Mouse (Mus musculus) Patski (cell line): ENCODE data around the gene Snap25. TPM values are rescaled to one million over a fixed set of nuclear protein-coding genes. Genes with fewer than 3 reads are reported as not detected.

Experiments used
- ATAC-seq: fragments of 100-300 bp; one replicate; pipeline ENCODE4 v1.8.0; 2021
- CTCF ChIA-PET: fragments of 350-600 bp; sonication (Branson Sonifier 250); formaldehyde crosslinking; loops from one replicate; lab custom pipeline; 2022; ENCODE audit warnings: inconsistent platforms; lab: Charles Lee
- POLR2A ChIA-PET: fragments of 350-600 bp; sonication (Branson Sonifier 250); formaldehyde crosslinking; loops from one replicate; lab custom pipeline; 2022; ENCODE audit warnings: antibody characterized with exemption, inconsistent platforms; lab: Charles Lee
- DNase-seq: peaks from one replicate; pipeline ENCODE4 v3.0.0-alpha.2; 2011; ENCODE audit warnings: low read depth, low spot score
- H3K27me3 ChIP-seq: fragments of 371-371 bp; one replicate; pipeline ENCODE4 v1.5.1; 2021
- CTCF ChIP-seq: fragments of 100-300 bp; IDR thresholded peaks from one replicate; pipeline ENCODE4 v1.5.1; 2021
- in situ Hi-C: fragments of 300-500 bp; cut with MboI; formaldehyde crosslinking; loops from 3 replicates; pipeline ENCODE4 v1.11.1; 2018; ENCODE audit warnings: low pct_unique_long_range_greater_than_20kb, mixed read lengths
- polyA plus RNA-seq: library from polyadenylated mRNA; unstranded; gene quantifications from one replicate; pipeline ENCODE4 v1.2.3, GENCODE M21; 2021

Gene Snap25
- polyA plus RNA-seq = not detected

DNA sequence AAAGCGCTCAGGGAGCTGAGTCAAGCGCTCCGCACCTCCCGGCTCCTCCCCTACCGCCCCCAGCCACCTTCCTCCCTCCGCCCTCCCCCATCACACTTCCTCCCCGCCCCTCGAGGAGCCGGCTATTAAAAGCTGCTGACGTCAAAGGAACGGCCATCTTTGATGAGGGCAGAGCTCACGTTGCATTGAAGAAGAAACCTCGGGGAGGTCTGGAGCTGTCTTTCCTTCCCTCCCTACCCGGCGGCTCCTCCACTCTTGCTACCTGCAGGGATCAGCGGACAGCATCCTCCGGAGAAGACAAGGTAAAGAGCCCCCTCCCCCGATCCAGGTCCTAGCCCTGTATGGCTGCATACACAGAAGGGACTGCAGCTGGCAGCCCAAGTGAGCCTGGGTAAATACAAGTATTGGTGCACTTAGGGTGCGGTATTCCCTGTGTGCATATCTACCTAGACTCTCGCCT, at the start of gene Snap25:
Snap25 (plus strand) TSS at position 155 of the 460 bp plus-strand sequence.
- no peak for DNase-seq
- CTCF ChIA-PET = no interaction called here
- POLR2A ChIA-PET = no interaction called here
- TF ChIP-seq CTCF = no peak
- in situ Hi-C loops = no loop called here
- ATAC-seq = no peak
- peaks cover 10% of the 10 kb centered on the region for H3K27me3 ChIP-seq

DNA sequence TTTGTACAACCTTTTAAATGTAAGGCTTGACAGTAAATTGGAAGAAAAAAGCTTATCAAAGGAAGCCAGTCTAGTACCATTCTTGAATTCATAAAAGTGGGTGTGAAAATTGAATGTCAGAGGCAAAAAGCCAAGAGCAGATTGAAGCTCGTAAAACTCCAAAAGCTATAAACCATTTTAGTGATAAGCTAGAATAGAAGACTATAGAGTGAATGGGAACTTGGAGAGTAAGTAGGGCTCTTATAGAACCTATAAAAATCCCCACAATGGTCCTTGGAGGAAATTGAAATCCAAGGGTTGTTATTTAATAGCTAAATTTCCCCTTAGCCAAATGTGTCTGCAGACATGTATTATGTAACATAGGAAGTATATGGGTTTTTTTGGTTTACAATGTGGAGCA, 46.3 kb upstream of the Snap25 start:
- DNase-seq (no peak), ATAC-seq (no peak)
- peaks cover 3% of the 10 kb centered on the region for H3K27me3 ChIP-seq
- TF ChIP-seq CTCF = no peak
- in situ Hi-C loops = no loop called here
- ChIA-PET POLR2A (no interaction called here), CTCF (no interaction called here)

DNA sequence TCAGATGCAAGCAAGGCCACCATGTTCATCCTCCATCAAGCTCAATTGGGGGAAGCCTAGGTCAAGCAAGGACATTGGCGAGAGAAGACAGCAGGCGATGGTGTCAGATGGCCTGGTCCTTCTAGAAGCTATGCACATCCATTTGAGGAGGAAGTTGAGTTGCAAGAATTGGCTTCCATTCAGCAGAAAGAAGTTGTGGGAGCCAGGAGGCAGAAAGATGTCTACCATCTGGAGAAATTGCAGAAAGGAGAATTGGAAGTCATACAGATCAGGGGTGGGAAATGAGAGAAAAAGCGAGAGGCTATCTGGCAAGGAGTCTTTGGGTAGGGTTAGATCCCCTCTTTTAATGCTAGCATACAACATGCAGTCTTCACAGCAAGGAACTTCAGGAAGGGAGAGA, 44.1 kb upstream of the Snap25 start:
- in situ Hi-C loops = no loop called here
- H3K27me3 ChIP-seq = peaks cover 5% of the 10 kb centered on the region
- TF ChIP-seq CTCF = no peak
- POLR2A ChIA-PET = no interaction called here
- no peak for DNase-seq
- ATAC-seq = no peak
- CTCF ChIA-PET = no interaction called here

DNA sequence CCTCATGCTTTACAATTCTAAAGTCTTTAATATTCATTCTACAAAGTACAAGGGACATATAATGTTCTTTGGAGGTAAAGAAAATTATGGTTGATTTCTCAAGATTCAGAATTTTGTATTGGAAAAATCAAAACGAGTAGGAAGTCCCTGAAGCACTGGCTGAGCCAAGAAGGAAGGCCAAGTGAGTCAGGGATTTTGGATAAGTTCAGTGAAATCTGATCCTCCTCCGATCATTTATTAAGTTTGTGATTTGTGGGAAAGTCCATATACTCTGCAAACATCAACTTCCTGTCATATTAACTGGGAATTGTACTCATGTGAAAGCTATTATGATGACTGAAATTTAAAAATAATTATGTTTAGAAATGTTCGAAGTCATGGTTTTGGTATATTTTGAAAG, 43.6 kb upstream of the Snap25 start:
- peaks cover 9% of the 10 kb centered on the region for H3K27me3 ChIP-seq
- in situ Hi-C loops = no loop called here
- TF ChIP-seq CTCF = no peak
- DNase-seq (no peak), ATAC-seq (no peak)
- CTCF ChIA-PET = no interaction called here
- POLR2A ChIA-PET = no interaction called here

DNA sequence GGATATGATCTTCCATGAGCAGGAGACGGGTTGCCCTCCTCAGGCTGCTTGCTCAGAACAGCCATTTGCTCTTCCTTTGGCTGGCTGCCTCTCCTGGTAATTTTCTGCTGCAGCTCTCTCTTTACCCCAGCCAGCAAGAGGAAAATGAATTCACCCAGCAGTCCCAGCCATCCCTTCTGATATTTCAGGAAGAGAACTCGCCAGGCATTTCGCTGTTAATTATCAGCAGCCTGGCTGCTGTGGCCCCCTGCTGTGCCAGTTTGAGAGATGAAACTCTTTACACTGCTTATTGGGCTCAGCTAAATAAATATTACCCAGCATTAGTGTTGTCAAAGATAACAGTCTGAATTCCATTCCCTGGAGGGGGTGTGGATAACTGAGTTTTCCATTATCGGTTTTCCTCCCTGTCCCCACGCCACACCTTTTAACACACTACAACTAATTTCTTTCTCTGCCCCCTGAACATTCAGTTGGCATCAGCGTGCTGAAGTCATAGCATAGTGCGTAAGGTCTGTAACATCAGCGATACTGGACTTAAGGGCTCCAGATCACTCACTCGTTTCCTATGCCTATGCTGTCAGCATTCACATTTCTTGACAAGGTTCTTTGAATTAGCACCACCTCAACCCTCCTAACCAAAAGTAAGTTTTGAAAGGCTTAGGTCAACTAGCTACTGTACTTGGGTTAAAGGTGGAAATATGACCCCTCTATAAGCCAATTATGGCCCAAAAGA, 42.5 kb upstream of the Snap25 start:
- DNase-seq (no peak), ATAC-seq (no peak)
- ChIA-PET POLR2A (no interaction called here), CTCF (no interaction called here)
- no peak for TF ChIP-seq CTCF
- in situ Hi-C loops = no loop called here
- peaks cover 14% of the 10 kb centered on the region for H3K27me3 ChIP-seq

DNA sequence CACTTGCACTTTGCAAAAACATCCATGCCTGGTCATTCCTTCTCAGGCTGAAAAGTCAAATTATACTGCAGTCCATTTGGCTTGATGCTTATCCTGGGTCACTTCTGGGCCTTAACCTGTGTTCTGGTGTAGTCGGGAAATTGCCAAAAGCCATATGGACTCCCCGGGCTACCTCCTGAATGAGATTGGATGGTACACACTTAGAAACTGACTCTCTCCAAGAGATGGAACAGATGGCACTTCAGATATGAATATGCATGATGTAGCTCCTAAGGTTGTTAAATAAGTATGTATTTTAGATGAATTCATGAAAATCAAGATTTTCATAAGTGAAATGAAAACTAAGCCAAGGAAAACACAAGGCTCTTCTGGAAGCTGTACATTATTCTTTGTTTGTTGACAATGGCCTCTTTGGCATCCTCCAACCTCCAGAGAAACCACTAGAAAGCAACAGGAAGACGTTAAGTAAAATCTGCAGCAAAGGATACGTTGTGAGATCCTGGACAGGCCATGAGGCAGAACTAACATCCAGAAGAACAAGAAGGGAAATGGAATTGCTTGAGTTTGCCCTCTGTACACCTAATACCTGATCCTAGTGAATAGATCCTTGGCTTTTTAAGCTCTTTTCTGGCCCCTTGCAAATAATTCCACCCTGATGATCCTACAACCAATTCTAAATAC, 39.0 kb upstream of the Snap25 start:
- ATAC-seq (no peak), DNase-seq (no peak)
- ChIA-PET CTCF (no interaction called here), POLR2A (interaction anchor here (0.7 kb wide), 1 partner anchor 16 kb away, joined by 3 read pairs; no protein-coding TSS in a partner anchor)
- TF ChIP-seq CTCF = no peak
- H3K27me3 ChIP-seq = peaks cover 22% of the 10 kb centered on the region
- in situ Hi-C loops = no loop called here

DNA sequence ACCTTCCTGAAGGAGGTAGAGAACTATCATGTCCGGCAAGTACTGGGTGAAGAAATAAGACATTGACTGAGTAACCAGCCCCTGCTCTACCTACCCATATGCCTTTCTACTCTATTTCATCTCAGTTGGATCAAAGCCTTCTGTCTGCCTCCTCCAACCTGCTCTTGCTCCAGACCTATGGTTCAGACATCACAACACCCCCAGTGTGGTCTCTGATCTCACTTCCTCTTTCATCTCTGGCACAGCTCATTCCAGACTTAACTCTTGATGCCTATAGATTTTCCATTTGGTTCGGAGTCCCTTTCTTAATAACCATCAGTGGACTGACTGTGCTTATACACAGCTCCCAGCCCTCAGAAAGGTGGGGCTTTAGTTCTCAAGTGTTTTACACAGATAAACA, 37.1 kb upstream of the Snap25 start:
- TF ChIP-seq CTCF = no peak
- POLR2A ChIA-PET = no interaction called here

DNA sequence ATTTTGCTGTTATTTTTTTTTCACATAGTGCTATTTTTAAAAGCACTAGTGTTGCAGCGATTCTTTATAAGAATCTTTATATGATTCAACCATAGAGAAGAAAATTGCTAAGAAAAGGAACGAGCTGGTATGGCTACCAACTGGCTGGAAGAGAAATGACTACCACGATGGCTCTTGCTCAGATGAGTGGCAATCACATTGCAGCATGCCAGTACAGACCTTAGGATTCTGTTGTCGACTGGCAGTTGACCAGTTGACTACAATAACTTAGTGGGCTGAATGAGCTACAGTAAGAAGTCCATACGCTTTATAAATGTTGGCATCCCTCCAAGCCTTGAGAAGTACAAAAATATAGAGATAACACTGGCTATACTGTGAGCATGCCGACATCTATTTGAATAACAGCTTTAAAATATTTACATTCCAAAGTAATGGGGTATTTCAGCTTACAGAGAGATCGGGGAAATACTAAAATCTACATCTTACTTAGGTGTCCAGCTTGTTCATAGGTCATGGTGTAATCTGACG, 36.3 kb upstream of the Snap25 start:
- ATAC-seq (no peak), DNase-seq (no peak)
- no peak for TF ChIP-seq CTCF
- in situ Hi-C loops = no loop called here
- ChIA-PET POLR2A (no interaction called here), CTCF (interaction anchor here (1.3 kb wide), 1 partner anchor 15 kb away, joined by 3 read pairs; no protein-coding TSS in a partner anchor)
- H3K27me3 ChIP-seq = peaks cover 26% of the 10 kb centered on the region

More for the DNA sequence above, 37.1 kb upstream of the Snap25 start:
- peaks cover 26% of the 10 kb centered on the region for H3K27me3 ChIP-seq
- no peak for DNase-seq
- ATAC-seq = no peak
- in situ Hi-C loops = no loop called here
- CTCF ChIA-PET = interaction anchor here (1.0 kb wide), 1 partner anchor 16 kb away, joined by 3 read pairs; no protein-coding TSS in a partner anchor

DNA sequence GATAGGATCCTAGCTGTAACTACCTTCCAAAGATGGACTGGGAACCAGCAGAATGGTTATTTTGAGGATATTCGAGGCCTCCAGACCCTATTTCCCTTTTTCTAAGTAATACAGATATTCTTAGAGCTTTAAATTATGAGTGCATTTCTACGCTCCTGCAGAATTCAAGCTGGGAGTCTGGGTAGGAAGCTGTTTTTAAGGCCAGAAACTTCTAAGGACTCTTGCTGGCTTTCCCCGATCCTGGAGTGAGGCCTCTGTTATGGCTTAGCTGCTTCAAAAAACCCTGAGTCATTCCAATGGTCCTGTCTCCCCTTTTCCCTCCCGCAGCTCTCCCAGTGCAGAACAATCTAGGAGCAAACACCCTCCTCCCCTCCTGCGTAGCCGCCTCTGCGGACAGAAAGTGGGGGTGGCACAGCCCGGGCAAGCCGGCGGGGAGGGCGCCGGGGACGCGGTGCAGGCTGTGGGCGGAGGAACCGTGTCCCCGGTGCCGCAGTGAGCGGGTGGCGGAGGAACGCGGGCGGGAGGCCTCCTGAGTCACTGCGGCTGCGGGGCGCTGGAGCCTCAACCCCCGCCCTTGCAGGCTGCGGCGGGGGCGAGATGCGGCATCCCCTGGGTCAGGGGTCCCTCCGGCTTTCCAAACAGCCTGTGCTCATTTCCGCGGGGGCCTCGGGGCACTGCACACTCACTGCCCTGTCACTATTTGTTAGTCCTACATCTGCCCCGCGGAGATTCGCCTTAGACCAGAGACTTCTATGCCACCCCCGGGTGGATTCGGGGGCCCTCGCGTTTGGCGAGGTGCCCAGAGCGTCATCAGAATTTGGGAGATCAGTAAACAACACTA, 34.7 kb upstream of the Snap25 start:
- in situ Hi-C loops = no loop called here
- no peak for TF ChIP-seq CTCF
- peaks cover 26% of the 10 kb centered on the region for H3K27me3 ChIP-seq
- DNase-seq (no peak), ATAC-seq (peak; percentile 51)
- CTCF ChIA-PET = no interaction called here
- POLR2A ChIA-PET = no interaction called here
